Mouse (Mus musculus) skeletal muscle tissue, adult 2 months (tissue): ENCODE measurements around the gene Fcer1g.

ENCODE experiments used
- DNase-seq: peaks from one replicate; pipeline ENCODE4 v3.0.0-alpha.2; 2012; ENCODE audit warnings: low read depth, low spot score

Fcer1g gene

GRCm38 (mm10) chr1:171187851-171188700 lies 46.1 kb downstream of the Fcer1g start:
- DNase-seq: no peak

DNA sequence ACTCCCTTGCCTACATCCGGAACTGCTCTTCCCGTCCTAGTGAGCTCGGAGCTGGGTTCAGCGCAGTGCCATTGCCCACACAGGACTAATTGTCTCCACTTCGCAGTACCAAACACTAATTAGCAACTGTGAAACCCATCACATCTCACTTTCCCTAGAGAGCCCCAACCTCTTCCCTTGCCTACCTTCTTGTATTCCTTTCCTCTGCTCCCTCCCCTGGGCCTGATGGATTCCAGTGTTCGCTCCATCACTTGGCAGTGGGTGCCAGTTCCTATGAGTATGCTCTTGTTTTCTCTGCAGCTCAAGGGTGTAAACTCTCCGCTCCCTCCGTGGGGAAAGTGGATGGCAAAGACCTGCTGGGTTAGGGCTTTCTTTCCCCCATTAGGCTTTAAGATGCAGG lies 48.5 kb downstream of the Fcer1g start:
- DNase-seq: no peak

DNA sequence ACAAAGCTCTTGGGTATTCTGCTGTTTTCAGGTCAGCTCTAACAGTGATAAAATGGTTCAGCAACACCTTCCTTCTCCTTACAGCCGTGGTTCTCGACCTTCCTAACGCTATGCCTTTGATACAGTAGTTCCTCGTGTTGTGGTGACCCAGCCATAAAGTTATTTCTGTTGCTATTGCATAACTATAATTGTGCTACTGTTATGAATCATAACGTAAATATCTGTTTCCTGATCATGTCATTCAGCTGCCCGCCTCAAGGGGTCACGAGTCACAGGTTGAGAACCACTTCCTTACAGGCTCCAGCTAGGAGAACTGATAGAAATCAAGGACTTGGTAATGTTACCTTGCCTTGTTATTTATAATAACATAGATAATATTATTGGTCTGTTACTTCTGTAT lies 49.9 kb downstream of the Fcer1g start:
- peak; percentile 32 for DNase-seq

DNA sequence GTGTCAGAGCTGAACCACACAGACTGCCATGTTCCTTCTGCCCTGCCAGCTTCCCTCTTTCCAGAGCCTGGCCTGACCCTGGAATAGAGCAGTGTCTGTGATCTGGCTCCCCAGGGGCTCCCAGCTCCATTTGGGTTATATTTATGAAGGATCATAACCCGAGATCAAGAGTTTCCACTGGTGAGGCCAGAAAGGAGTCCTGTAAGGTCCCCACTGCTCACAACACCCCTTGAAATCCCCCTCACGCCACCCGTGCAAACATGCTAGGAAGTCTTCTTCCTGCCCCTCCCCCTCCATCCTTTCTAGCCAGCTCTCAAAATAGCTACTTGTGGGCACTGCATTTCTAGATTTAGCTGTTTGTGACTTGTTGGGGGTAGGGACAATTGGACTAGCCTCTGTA lies 50.5 kb downstream of the Fcer1g start:
- peak; percentile 32 for DNase-seq

- no peak for DNase-seq
These were observed 51.1 kb downstream of the Fcer1g start for GRCm38 (mm10) chr1:171183025-171183424.
